Mouse (Mus musculus) MEL (cell line): ENCODE measurements around the gene Stmnd1.

Experiments used
- CTCF ChIP-seq, 3 experiments: IDR thresholded peaks in 2 of 3; conservative IDR thresholded peaks in 1 of 3; 2 replicates each; pipeline ENCODE4 v1.5.1; 2011 to 2012; ENCODE audit warnings: low read length in 3 of 3, low read depth in 2 of 3, mild to moderate bottlenecking in 2 of 3, improper control_type of control experiment in 1 of 3, inconsistent platforms in 1 of 3, mixed read lengths in 1 of 3, moderate library complexity in 1 of 3; ENCODE audit not compliant: control insufficient read depth in 1 of 3, insufficient read depth in 1 of 3, poor library complexity in 1 of 3, severe bottlenecking in 1 of 3
- EP300 ChIP-seq, 2 experiments: IDR thresholded peaks; 2 replicates each; pipeline ENCODE4 v1.6.1; 2011; ENCODE audit warnings: improper control_type of control experiment in 2 of 2, low read length in 2 of 2, low read depth in 1 of 2, mild to moderate bottlenecking in 1 of 2
- GATA1 ChIP-seq: IDR thresholded peaks from 2 replicates; pipeline ENCODE4 v1.6.1; 2011; ENCODE audit warnings: low read depth, low read length, improper control_type of control experiment
- HCFC1 ChIP-seq: IDR thresholded peaks from 2 replicates; pipeline ENCODE4 v1.6.1; 2012; ENCODE audit warnings: low read depth, mild to moderate bottlenecking, inconsistent platforms, low read length, improper control_type of control experiment, moderate library complexity
- MAX ChIP-seq: IDR thresholded peaks from 2 replicates; pipeline ENCODE4 v1.6.1; 2011; ENCODE audit warnings: low read length, improper control_type of control experiment
- MEF2A ChIP-seq: IDR thresholded peaks from 2 replicates; pipeline ENCODE4 v1.6.1; 2014; ENCODE audit warnings: low read depth, mild to moderate bottlenecking, inconsistent platforms, low read length, improper control_type of control experiment; ENCODE audit not compliant: poor library complexity, insufficient replicate concordance, severe bottlenecking; ENCODE audit errors: extremely low read depth
- MYC ChIP-seq: IDR thresholded peaks from 2 replicates; pipeline ENCODE4 v1.6.1; 2011; ENCODE audit warnings: low read depth, mild to moderate bottlenecking, low read length, improper control_type of control experiment, moderate library complexity
- NELFE ChIP-seq: IDR thresholded peaks from 2 replicates; pipeline ENCODE4 v1.6.1; 2011; ENCODE audit warnings: low read depth, low read length, improper control_type of control experiment
- POLR2A ChIP-seq, 2 experiments: IDR thresholded peaks; 2 replicates each; pipeline ENCODE4 v1.6.1; 2011 to 2012; ENCODE audit warnings: low read length in 2 of 2, mild to moderate bottlenecking in 2 of 2, control low read depth in 1 of 2, improper control_type of control experiment in 1 of 2, low read depth in 1 of 2, moderate library complexity in 1 of 2; ENCODE audit not compliant: control insufficient read depth in 1 of 2, insufficient read depth in 1 of 2, poor library complexity in 1 of 2
- RAD21 ChIP-seq: IDR thresholded peaks from 2 replicates; pipeline ENCODE4 v1.6.1; 2011; ENCODE audit warnings: mild to moderate bottlenecking, low read depth, low read length, improper control_type of control experiment
- TAL1 ChIP-seq: IDR thresholded peaks from 2 replicates; pipeline ENCODE4 v1.6.1; 2012; ENCODE audit warnings: mild to moderate bottlenecking, inconsistent platforms, low read length, moderate library complexity, mixed read lengths
- TBP ChIP-seq: IDR thresholded peaks from 2 replicates; pipeline ENCODE4 v1.8.0; 2011; ENCODE audit warnings: low read depth, low read length, improper control_type of control experiment
- ZMIZ1 ChIP-seq: IDR thresholded peaks from 2 replicates; pipeline ENCODE4 v1.6.1; 2012; ENCODE audit warnings: low read depth, mild to moderate bottlenecking, inconsistent platforms, low read length, improper control_type of control experiment, moderate library complexity

DNA sequence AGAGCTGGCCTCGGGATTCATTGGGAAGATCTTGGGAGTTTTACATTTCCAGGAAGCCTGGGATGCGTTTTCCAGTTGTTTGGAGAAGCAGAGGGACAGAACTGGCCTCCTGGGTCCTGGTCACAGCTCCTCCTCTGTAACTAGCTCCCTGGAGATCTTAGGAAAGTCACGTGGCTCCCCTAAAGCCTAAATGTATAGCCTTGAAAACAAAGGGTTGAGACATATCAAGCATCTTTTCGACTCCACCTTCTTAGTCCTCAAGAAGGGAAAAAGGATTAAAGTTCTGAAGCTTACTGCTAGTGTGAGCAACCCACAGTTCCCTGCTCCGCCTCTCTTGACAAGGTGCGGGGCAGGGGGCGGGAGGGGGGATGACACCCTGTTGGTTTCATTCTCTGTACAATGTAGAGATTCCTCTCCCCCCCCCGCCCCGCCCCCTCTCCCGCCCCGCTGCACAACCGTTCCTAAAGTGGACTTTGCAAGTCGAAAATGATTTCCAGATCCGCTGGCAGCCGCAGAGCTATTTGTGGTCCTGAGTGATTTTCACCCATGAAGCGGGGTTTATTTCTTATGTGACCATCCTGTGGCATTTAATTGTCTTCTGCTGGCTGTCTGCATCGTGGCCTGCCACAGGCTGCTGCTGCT lies 589 bp upstream of the Stmnd1 start:
- no peak for TF ChIP-seq TBP
- no peak for TF ChIP-seq CTCF (IDR thresholded peaks at IDR 0.05 in 2 of 3, conservative IDR thresholded peaks at IDR 0.05 in 1 of 3; ENCODE audit: control insufficient read depth in 1 of 3, insufficient read depth in 1 of 3, low read depth in 2 of 3, low read length in 3 of 3, poor library complexity in 1 of 3, severe bottlenecking in 1 of 3)
- no peak for TF ChIP-seq POLR2A (IDR thresholded peaks at IDR 0.05; ENCODE audit: control insufficient read depth in 1 of 2, insufficient read depth in 1 of 2, low read depth in 1 of 2, low read length in 2 of 2, poor library complexity in 1 of 2)
- no peak for TF ChIP-seq HCFC1
- no peak for TF ChIP-seq GATA1
- TF ChIP-seq MYC, result no peak
- no peak for TF ChIP-seq EP300 (IDR thresholded peaks at IDR 0.05; ENCODE audit: low read depth in 1 of 2, low read length in 2 of 2)
- no peak for TF ChIP-seq MAX
- no peak for TF ChIP-seq RAD21
- no peak for TF ChIP-seq NELFE
- TF ChIP-seq MEF2A, result no peak
- TF ChIP-seq TAL1, result no peak
- TF ChIP-seq ZMIZ1, result no peak
